8 mouse cellular contexts compared by ENCODE assay signal in the genomic region with DNA sequence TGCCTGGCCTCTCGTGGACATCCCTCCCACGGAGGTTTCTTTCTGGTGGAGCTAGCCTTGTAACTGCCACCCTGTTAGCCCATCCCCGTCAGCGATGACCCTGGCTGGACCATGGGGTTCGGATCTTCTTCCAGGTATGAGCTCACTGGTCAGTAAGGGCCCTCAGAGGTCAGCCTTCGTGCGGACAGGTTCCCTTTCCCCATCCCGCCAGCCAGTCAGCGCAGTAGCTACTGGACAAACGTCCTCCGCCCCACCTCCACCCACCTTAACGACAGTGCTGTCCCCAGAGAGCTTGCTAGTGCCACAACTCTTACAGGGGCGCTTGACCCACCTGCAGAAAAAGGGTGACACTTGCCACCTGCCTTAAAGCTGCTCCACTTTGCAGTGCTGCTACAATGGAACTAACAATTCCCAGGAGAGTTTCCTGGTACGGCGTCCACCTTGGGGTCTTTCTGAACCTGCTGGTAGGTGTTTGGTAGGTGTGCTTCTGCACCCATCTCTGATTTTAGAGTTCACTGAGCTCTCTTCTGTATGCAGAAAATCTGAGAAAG. TPM values are rescaled to one million over a fixed set of nuclear protein-coding genes. Genes with fewer than 3 reads are reported as not detected.
A peak's percentile ranks its signal among the peaks of the same experiment; 100 is the strongest.
DNase-seq lines count a peak whose midpoint lies in the region; ATAC-seq and TF ChIP-seq lines count a peak whose summit lies in the region.

No protein-coding gene starts in this region.

- no peak overlapping the region for H3K27ac ChIP-seq in ES-Bruce4 (ENCODE audit: insufficient read depth, low read length)
- peak overlapping the region; percentile 65 for H3K27ac ChIP-seq in heart, embryonic 16.5 days (ENCODE audit: low read length)
- peak overlapping the region; percentile 97 for H3K27ac ChIP-seq in liver, embryonic 15.5 days (replicated peaks)
- H3K27ac ChIP-seq in stomach, embryonic 14.5 days (ENCODE audit: low read length), result no peak overlapping the region

- no peak for TF ChIP-seq CTCF in ES-Bruce4 (IDR thresholded peaks at IDR 0.05; ENCODE audit: low read depth, low read length)

- 17% methylated on average over 15 of the region's 15 CpGs for WGBS in heart, embryonic 16.5 days
- 15% methylated on average over 15 of the region's 15 CpGs for WGBS in liver, embryonic 15.5 days (ENCODE audit: insufficient replicate concordance)
- whole genome bisulfite sequencing in stomach, embryonic 14.5 days, result 15% methylated on average over 15 of the region's 15 CpGs

- DNase-seq in cerebellum, adult 8-10 months, result peak; percentile 12
- DNase-seq in cerebellum, adult 9-11 months, result no peak
- DNase-seq in layer of hippocampus, postnatal 25 days (ENCODE audit: extremely low spot score in 1 of 2, low spot score in 1 of 2), result no peak
- no peak for DNase-seq in layer of hippocampus, adult 9-10 months (ENCODE audit: low spot score)

- no peak for TF ChIP-seq POLR2A in ES-Bruce4 (IDR thresholded peaks at IDR 0.05; ENCODE audit: insufficient read depth, low read length)

- ATAC-seq in heart, embryonic 16.5 days (replicated peaks; ENCODE audit: extremely low read depth, insufficient read depth, low FRiP score), result no peak
- ATAC-seq in liver, embryonic 15.5 days (ENCODE audit: insufficient read depth), result no peak
- no peak for ATAC-seq in stomach, embryonic 14.5 days (ENCODE audit: insufficient number of reproducible peaks, insufficient read depth, low FRiP score, low read depth)

- no peaks in the 10 kb centered on the region for H3K36me3 ChIP-seq in ES-Bruce4 (ENCODE audit: control insufficient read depth, insufficient read depth, low read length, poor library complexity, severe bottlenecking)
- peaks cover 6% of the 10 kb centered on the region for H3K36me3 ChIP-seq in heart, embryonic 16.5 days (ENCODE audit: control insufficient read depth, insufficient read depth)
- peaks cover 16% of the 10 kb centered on the region for H3K36me3 ChIP-seq in liver, embryonic 15.5 days (replicated peaks)
- H3K36me3 ChIP-seq in stomach, embryonic 14.5 days (ENCODE audit: control insufficient read depth, insufficient read depth, low read length), result peaks cover 3% of the 10 kb centered on the region

- H3K4me3 ChIP-seq in ES-Bruce4 (ENCODE audit: low read depth, low read length), result peak overlapping the region; percentile 93
- peak overlapping the region; percentile 84 for H3K4me3 ChIP-seq in heart, embryonic 16.5 days (ENCODE audit: low read length)
- peak overlapping the region; percentile 76 for H3K4me3 ChIP-seq in liver, embryonic 15.5 days (replicated peaks)
- H3K4me3 ChIP-seq in stomach, embryonic 14.5 days (ENCODE audit: low read depth, low read length), result peak overlapping the region; percentile 64

- TF ChIP-seq EP300 in ES-Bruce4 (IDR thresholded peaks at IDR 0.05; ENCODE audit: insufficient read depth, low read depth, low read length), result no peak

- no peaks in the 10 kb centered on the region for H3K27me3 ChIP-seq in ES-Bruce4 (ENCODE audit: control insufficient read depth, insufficient read depth, low read length, poor library complexity, severe bottlenecking)
- peaks cover 3% of the 10 kb centered on the region for H3K27me3 ChIP-seq in heart, embryonic 16.5 days (ENCODE audit: control insufficient read depth, insufficient read depth, low read length)
- no peaks in the 10 kb centered on the region for H3K27me3 ChIP-seq in liver, embryonic 15.5 days
- H3K27me3 ChIP-seq in stomach, embryonic 14.5 days (ENCODE audit: control insufficient read depth, insufficient read depth, low read length), result no peaks in the 10 kb centered on the region

- peak overlapping the region; percentile 97 for H3K4me2 ChIP-seq in heart, embryonic 16.5 days (ENCODE audit: low read depth, low read length)
- peak overlapping the region; percentile 98 for H3K4me2 ChIP-seq in liver, embryonic 15.5 days
- H3K4me2 ChIP-seq in stomach, embryonic 14.5 days (replicated peaks; ENCODE audit: low read depth, low read length), result peak overlapping the region; percentile 87

- peak overlapping the region; percentile 70 for H3K9ac ChIP-seq in ES-Bruce4 (ENCODE audit: low read depth, poor library complexity, severe bottlenecking)
- peak overlapping the region; percentile 85 for H3K9ac ChIP-seq in heart, embryonic 16.5 days (ENCODE audit: low read length)
- peak overlapping the region; percentile 87 for H3K9ac ChIP-seq in liver, embryonic 15.5 days
- peak overlapping the region; percentile 43 for H3K9ac ChIP-seq in stomach, embryonic 14.5 days (replicated peaks; ENCODE audit: low read depth, low read length)

- H3K4me1 ChIP-seq in ES-Bruce4 (ENCODE audit: control insufficient read depth, insufficient read depth, low read length), result no peaks in the 10 kb centered on the region
- H3K4me1 ChIP-seq in heart, embryonic 16.5 days (ENCODE audit: control insufficient read depth, insufficient read depth, low read length), result peaks cover 16% of the 10 kb centered on the region
- peaks cover 81% of the 10 kb centered on the region for H3K4me1 ChIP-seq in liver, embryonic 15.5 days (replicated peaks)
- peaks cover 6% of the 10 kb centered on the region; the same call in 1 of the 2 replicates for H3K4me1 ChIP-seq in stomach, embryonic 14.5 days (ENCODE audit: control insufficient read depth, insufficient read depth, low read length)

- H3K9me3 ChIP-seq in ES-Bruce4 (replicated peaks; ENCODE audit: control insufficient read depth, insufficient read depth, low read length, poor library complexity, severe bottlenecking), result no peaks in the 10 kb centered on the region
- H3K9me3 ChIP-seq in heart, embryonic 16.5 days (replicated peaks; ENCODE audit: control insufficient read depth, low read length), result no peaks in the 10 kb centered on the region
- H3K9me3 ChIP-seq in liver, embryonic 15.5 days (replicated peaks), result no peaks in the 10 kb centered on the region
- H3K9me3 ChIP-seq in stomach, embryonic 14.5 days (ENCODE audit: control insufficient read depth, low read depth, low read length), result no peaks in the 10 kb centered on the region

RNA-seq across cellular contexts. Expression of gene Asb1, which starts 0.8 kb away (rescaled TPM):
- polyA plus RNA-seq in ES-Bruce4 (2011; ENCODE audit: insufficient read depth, insufficient read length, low read depth, missing spikeins), result 9.5 and 10.6 TPM in 2 replicates
- polyA plus RNA-seq in heart, embryonic 16.5 days (2015; fragmentation: Nextera tagmentation; extraction: Ambion mirVana), result 5.5 and 5.6 TPM in 2 replicates
- polyA plus RNA-seq in liver, embryonic 15.5 days (2015; fragmentation: Nextera tagmentation; extraction: Ambion mirVana), result 10.2 and 13.4 TPM in 2 replicates
- 6.5 and 6.8 TPM in 2 replicates for polyA plus RNA-seq in stomach, embryonic 14.5 days (2014; fragmentation: Nextera tagmentation; extraction: Ambion mirVana)
- total RNA-seq in layer of hippocampus, postnatal 25 days (2021), result 10 to 100 TPM; 35.9 to 42.0 TPM

RNA-seq across cellular contexts. Expression of gene Traf3ip1, which starts 46.7 kb away (rescaled TPM):
- 12.1 and 15.7 TPM in 2 replicates for polyA plus RNA-seq in ES-Bruce4 (2011; ENCODE audit: insufficient read depth, insufficient read length, low read depth, missing spikeins)
- polyA plus RNA-seq in heart, embryonic 16.5 days (2015; fragmentation: Nextera tagmentation; extraction: Ambion mirVana), result 5.5 and 5.7 TPM in 2 replicates
- 1.8 and 2.1 TPM in 2 replicates for polyA plus RNA-seq in liver, embryonic 15.5 days (2015; fragmentation: Nextera tagmentation; extraction: Ambion mirVana)
- polyA plus RNA-seq in stomach, embryonic 14.5 days (2014; fragmentation: Nextera tagmentation; extraction: Ambion mirVana), result 8.7 and 8.8 TPM in 2 replicates
- 10 to 100 TPM; 10.7 to 12.8 TPM for total RNA-seq in layer of hippocampus, postnatal 25 days (2021)

Comparison
In these comparisons a context has a peak if more than half of its experiments do, and no peak if none do; other contexts are left out.
1. H3K27ac ChIP-seq: peak in heart, embryonic 16.5 days (single experiment) and liver, embryonic 15.5 days (single experiment); none in ES-Bruce4 (single experiment) and stomach, embryonic 14.5 days (single experiment).
2. Peak in every context shown above with its lines, with median percentiles within 50 percentile points of each other: H3K4me3 ChIP-seq, H3K9ac ChIP-seq and H3K4me2 ChIP-seq.